Mouse (Mus musculus) left cerebral cortex, postnatal 36 days (tissue): ENCODE results near the gene Washc4. TPM values are rescaled to one million over a fixed set of nuclear protein-coding genes. Genes with fewer than 3 reads are reported as not detected.
"Not testable (repeated sequence)": the region's sequence is repeated elsewhere in the genome, so short reads cannot be mapped to it uniquely, and the experiment has no call there.

Experiments used
- DNase-seq, 2 experiments: peaks; one replicate each; pipeline ENCODE4 v3.0.0; 2021 to 2022; ENCODE audit warnings: low spot score in 2 of 2, mixed read lengths in 1 of 2
- intact Hi-C: fragments of 180-260 bp; cut with DNase I; formaldehyde crosslinking; loops from one replicate; pipeline ENCODE4 v1.15.1; 2025
- total RNA-seq, 2 experiments: library from RNA; stranded (reverse); gene quantifications; 2 replicates each; pipeline ENCODE4 v1.2.3; 2021

The Washc4 gene
- 10 to 100 TPM; 22.3 to 25.2 TPM for total RNA-seq

DNA sequence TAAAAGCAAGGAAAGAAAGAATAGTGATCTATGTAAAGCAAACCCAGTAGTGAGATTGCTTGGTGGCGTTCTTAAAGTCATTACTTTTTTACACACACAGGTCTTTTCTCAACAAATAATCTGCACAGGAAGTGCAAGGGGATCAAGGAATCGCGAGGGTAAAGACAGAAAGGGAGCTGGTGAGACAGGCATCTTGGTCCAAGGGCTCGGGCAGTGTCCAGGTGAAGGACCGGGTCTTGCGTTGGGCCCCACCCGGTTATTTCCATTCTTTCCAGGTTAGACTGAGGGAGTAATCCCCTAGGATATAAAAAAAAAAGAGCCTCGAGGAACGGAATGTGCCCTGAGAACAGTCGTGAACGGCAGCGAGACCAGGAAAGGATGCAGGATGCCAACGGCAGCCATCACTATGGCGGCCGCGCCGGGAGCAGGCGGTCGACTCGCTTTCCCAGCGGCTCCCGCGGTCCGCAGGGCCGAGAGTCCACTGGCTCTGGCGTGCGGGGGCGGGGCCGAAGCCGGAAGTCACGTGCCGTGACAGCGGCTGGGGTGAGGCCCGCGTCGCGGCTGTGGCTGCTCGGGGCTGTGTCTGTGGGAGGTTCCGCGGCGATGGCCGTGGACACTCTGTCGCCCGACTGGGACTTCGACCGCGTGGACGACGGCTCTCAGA, at the start of gene Washc4:
TSS of gene Washc4 (plus strand) at position 314 of the 664 bp plus-strand sequence.
- intact Hi-C loops: loop anchor here (2.0 to 10.0 kb wide), 3 partner anchors 183 to 779 kb away; partner anchors contain the start of genes D10Wsu102e and Nfyb
- DNase-seq: peak; percentile 94 to 96

DNA sequence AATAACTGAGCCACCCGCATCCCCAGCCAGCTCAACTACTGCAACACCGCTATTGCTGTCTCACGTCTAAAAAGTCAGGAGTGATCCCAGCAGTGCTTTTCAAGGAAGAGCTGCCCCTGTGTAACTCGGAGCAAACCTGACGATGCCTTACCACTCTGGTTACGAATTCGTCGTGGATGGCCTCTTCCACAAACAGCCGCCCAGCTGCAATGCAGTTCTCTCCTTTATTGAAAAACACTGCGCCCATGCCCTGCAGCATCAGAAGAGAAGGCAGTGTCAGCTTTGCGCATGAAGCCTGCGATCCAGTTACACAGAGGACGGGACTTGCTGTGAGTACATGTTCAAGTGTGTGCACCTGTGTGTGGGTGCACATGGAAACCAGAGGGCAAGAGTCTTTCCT, 46.2 kb upstream of the Washc4 start:
- DNase-seq: no peak
- intact Hi-C loops: no loop called here

DNA sequence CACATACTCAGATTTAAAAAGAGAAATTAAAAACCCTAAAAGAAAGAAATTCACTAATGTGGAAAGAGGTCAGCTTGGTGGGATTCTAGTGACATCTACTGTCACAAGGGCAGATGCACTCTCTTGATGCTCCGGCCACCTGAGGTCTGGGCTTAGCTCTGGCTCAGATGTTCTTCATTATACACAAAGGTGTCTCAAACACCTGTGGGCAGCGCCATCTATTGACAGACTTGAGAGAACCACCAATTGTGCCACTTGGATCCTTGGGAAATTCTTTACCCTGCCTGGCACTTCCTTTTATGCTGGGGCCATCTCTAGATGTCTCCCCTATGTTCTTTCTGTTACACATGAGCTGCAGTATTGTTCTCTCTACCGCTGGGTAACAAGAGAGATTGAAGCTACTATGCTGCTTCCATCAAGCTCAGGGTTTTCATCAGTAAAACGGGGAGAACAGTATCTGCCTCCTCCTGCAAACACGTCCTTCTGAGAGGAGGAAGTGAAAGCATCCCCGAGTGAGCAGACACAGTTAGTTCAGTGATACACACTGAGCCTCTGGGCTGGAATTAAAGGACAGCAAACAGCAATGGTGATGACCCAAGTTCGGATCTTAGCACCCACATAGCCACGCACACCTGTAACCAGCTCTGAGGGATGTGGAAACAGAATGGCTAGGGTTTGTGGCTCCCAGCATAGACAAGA, 34.4 kb upstream of the Washc4 start:
- intact Hi-C loops: no loop called here
- DNase-seq: peak in 1 of 2 experiments; percentile 6

DNA sequence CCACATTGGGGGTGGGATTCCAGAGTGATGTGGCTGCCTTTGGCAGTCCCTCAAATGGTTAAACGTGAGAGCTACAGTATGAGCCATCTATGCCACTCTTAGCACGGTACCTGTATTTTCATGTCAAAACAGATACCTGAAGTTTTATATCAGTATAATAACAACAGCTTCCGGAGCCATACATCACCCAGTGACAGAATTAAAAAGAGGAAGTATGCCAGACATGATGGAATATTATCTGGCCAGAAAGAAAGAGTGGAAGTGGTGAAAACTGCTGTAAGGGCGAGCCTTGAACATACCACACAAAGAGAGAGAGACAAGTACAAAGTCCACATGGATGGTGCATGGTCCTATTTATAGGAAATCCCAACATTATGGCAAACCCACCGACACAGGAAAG, 32.2 kb upstream of the Washc4 start:
- intact Hi-C loops: no loop called here
- no peak for DNase-seq

DNA sequence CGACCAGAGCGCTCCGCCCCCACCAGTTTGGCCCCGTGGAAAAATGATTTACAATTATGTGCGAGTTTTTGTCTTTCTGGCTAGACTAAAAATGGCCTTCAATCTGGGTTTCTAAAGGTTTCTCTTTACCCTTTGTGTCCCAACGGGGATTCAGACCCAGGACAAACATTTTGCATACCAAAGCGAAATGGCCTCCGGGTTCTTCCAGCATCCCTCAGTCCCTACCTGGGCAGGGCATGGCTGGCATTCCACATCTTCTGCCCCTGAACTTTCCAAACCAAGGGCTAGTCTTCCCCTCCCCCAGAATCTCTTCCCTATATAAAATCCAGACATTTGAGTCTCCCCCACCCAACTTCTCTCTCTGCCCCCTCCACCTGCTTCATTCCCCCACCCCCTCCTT, 29.8 kb upstream of the Washc4 start:
- intact Hi-C loops: no loop called here
- no peak for DNase-seq

DNA sequence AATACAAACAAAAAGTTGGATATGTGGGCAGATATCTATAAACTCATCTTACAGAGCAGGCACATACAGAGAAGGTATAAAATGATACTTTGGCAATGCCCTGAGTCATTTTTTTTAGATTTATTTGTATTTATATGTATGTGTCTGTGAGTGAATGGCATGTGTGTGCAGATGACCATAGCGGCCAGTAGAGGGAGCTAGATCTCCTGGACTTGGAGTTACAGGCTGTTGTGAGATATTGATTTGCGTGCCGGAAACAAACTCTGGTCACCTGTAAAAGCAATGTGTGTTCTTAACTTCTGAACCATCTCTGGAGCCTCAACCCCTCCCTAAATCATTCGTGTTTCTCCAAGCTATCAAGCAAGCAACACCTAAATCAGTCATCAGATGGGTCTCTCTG, 22.6 kb upstream of the Washc4 start:
- DNase-seq: no peak
- intact Hi-C loops: no loop called here

DNA sequence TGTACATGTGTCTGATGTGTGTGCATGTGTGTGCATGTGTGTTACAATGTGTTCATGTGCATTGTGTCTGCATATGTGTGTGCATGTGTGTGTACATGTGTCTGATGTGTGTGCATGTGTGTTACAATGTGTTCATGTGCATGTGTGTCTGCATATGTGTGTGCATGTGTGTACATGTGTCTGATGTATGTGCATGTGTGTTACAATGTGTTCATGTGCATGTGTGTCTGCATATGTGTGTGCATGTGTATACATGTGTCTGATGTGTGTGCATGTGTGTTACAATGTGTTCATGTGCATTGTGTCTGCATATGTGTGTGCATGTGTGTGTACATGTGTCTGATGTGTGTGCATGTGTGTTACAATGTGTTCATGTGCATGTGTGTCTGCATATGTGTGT, 19.3 kb upstream of the Washc4 start:
- DNase-seq, intact Hi-C loops: not testable (repeated sequence)

DNA sequence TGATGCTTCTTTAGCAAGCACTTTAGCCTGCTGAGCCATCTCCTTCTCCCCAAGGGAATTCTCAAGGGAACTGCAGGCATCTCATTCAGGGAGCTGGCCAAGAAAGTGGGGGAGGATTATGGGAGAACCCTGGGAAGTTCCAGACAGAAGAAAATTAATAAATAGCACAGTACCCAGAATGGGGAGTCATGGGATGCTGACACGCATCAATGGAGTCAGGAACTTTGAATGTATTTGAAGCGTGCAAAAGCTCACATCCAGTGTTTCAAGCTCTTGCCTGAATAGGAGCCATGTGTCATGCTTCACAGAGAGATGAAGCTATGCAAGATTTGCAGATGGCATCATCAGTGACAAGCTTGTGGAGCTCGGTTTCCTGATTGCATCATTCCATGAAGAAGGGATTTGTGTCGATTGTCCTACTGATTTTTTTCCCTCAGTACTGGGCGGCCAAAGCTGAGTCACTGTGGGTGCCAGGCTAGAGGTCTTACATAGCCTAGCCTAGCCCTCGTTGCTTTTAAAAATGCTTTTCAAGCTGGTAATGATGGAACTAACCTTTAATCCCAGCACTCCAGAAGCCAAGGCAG, 13.1 kb upstream of the Washc4 start:
- no peak for DNase-seq

DNA sequence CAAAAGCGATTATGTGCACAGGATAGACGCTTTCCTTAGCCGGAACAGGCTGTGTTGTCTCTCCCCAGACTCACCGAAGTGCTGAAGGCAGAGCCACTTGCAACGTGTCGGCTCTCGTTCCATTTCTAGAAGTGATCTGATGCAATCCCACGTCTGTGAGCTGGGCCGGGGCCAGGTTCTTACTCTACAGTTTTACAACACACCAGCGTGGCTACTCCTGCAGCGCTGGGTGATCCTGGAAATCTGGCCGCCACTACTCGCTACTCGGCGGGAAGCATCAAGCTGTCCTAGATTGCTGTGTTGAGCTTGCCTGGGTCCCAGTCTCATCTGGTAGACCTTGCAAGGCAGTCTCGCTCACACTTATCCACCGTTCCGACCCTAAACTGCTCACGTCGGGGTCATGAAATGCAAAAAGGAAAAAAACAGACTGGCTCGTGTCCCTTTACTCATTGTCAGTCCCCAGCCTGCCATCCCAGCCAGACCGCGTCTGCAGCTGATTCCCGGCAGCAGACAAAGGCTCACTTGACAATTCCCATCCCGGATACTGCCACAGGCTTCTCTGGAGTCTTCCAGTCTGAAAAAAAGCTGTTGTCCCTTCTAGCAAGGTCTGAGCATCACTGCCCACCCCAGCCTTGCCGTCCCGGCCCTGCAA, 10.2 kb upstream of the Washc4 start:
- intact Hi-C loops: no loop called here
- peak; percentile 69 to 75 for DNase-seq

More for the DNA sequence above, 13.1 kb upstream of the Washc4 start:
- intact Hi-C loops: no loop called here

DNA sequence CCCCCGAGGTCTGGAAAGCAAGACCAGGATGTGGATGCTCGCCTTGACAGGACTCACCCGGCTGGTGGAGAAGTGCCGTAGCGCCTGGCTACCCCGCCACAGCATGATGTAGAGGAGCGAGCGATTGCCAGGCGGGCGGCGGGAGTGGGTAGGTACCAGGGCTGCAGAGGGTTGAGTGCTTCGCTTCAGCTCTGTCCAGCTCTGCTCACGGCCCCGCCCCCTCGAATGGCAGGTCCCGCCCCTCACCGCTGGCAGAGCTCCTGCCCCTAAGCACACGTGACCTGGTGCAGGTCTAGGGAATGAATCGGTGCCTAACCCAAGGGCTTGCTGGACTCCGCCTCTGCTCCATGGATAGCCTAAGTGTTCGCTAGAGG, 9.7 kb upstream of the Washc4 start, which contains the start of gene Aldh1l2:
TSS of gene Aldh1l2 (minus strand) at position 231 of the 374 bp plus-strand sequence.
- DNase-seq: peak; percentile 24 to 26

DNA sequence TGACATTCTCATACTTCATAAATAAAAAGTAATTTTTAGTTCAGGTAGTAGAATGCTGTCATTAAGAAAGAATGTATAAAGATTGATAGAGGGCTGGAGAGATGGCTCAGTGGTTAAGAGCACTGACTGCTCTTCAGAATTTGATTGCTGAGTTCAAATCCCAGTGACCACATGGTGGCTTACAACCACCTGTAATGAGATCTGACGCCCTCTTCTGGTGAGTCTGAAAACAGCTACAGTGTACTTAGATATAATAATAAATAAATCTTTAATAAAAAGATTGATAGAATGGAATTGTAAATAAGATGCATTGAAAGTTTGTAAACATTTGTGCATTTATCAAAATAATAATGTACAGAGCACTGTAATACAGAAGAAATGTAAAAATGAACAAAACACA, 7.1 kb upstream of the Washc4 start:
- intact Hi-C loops: no loop called here
- DNase-seq: no peak

More for the DNA sequence above, 9.7 kb upstream of the Washc4 start, which contains the start of gene Aldh1l2:
- intact Hi-C loops: no loop called here

DNA sequence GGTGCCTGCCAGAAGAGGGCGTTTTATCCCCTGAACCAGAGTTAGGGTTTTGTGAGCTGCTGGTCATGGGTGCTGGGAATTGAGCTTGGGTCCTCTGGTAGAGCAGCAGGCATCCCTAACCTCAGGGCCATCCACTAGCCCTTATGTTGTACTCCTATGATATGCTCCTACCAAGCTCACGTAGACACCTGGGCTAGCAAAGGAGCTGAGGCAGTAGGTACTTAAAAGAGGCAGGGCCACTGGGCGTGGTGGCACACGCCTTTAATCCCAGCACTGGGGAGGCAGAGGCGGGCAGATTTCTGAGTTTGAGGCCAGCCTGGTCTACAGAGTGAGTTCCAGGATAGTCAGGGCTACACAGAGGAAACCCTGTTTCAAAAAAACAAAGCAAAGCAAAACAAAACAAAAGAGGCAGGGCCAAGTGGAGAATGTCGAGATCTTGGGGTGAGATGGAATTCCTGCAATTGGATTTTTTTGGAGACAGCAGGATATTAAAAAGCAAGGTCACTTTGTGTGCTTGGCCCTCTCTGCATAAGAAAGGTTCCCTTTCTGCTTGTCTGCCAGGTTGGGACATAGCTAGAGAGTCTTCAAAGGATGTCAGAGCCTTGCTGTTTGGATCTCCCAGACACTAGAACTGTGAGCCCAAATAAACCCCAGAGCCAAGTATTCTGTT, 4.1 kb upstream of the Washc4 start:
- intact Hi-C loops: no loop called here
- no peak for DNase-seq

DNA sequence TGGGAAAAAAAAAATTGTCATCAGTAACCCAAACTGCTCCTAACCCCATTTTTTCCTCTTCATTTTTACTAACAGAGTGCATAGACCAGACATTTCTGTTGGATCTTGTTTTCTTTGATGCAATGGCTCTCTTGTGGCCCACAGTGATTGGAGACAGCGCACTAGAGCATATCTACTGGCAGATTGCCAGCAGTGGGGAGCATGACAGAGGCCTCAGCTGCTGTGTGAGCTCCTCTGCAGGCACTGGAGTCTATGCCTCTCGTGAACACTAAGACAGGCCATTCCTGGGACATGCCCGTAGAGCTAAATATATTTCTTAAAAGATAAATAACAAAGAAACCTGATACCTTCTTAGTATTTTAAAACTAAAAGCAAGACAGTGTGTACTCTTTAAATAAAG, 3.5 kb upstream of the Washc4 start:
- intact Hi-C loops: loop anchor here (10.0 kb wide), 2 partner anchors 635 to 775 kb away; partner anchors contain the start of gene Nfyb
- no peak for DNase-seq

DNA sequence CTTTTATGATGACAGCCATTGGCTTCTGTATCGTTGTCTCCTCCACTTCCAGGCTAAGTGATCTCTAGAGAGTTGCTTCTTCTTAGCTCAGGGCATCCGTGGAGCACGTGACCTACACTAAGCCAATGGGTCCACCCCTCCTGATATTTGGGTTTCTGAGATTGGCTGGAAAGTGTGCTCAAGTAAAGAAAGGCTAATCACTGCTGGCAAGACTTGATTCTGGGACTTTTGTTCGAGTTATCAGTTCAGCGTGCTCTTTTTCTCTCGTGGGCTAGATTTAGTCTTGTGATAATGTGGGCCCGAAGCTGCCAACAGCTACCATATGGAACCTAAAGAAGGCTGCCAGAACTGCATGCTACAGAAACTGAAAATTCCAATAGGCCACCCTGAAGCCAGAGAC, 1.3 kb upstream of the Washc4 start:
- peak; percentile 20 to 47 for DNase-seq
- intact Hi-C loops: loop anchor here (2.0 to 10.0 kb wide), 3 partner anchors 181 to 777 kb away; partner anchors contain the start of genes D10Wsu102e and Nfyb

DNA sequence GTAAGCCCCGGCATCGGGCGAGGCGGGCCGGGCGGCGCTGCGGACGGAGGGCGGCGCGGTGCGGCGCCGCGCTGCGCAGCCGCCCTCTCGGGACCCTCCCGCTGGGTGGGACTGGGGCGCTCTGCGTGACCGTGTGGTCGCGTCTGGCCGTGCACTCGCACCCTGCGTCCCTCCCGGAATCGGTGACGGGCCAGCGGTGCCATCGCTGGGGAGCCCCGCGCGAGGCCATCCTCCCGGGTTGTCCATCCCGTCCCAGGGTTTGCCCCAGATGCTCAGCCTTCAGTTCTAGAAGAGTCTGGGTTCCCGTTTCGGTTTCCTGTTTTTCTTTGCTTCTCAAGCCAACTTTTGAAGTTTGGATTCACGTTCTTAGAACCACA, 539 bp downstream of the Washc4 start:
- DNase-seq: no peak
- intact Hi-C loops: loop anchor here (10.0 kb wide), 2 partner anchors 639 to 779 kb away; partner anchors contain the start of gene Nfyb

DNA sequence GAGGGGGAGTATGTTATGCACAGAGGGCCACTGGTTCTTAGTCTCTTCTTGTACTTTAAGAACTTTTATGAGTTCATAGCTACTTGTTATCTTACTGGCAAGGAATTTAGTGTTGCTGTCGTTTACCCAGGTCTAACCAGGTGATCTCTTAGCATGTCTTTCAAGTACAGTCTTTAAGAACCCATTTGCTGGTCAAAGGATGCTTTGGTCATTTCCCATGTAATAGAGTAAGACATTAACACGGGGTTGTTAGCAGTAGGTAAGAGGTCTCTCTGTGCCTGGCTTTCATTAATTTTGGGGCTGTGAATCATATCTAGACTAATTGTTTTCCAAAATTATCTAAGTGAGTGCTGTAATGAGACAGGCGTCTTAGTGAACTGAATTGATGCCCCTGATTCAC, 1.8 kb downstream of the Washc4 start:
- intact Hi-C loops: loop anchor here (10.0 kb wide), 2 partner anchors 641 to 781 kb away; partner anchors contain the start of gene Nfyb

DNA sequence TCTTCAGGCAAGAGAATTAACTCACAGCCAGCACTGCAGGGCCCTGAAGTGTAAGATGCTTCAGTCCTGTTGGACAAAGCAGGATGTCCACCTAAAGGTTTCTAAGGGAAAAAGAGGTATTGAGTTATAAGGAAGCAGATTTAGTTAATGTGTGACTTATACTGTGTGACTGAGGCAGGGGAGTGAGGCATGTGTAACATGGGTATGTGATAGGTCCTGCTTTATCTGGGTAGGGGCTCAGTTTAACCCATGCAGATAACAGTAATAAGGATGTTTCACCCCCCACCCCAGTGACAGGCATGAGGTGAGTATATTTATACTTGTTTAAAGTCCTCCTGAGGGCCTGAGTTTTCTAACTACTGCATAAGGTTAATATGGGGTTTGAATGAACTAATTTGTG, 19.5 kb downstream of the Washc4 start:
- intact Hi-C loops: no loop called here
- no peak for DNase-seq

More for the DNA sequence above, 1.8 kb downstream of the Washc4 start:
- no peak for DNase-seq

DNA sequence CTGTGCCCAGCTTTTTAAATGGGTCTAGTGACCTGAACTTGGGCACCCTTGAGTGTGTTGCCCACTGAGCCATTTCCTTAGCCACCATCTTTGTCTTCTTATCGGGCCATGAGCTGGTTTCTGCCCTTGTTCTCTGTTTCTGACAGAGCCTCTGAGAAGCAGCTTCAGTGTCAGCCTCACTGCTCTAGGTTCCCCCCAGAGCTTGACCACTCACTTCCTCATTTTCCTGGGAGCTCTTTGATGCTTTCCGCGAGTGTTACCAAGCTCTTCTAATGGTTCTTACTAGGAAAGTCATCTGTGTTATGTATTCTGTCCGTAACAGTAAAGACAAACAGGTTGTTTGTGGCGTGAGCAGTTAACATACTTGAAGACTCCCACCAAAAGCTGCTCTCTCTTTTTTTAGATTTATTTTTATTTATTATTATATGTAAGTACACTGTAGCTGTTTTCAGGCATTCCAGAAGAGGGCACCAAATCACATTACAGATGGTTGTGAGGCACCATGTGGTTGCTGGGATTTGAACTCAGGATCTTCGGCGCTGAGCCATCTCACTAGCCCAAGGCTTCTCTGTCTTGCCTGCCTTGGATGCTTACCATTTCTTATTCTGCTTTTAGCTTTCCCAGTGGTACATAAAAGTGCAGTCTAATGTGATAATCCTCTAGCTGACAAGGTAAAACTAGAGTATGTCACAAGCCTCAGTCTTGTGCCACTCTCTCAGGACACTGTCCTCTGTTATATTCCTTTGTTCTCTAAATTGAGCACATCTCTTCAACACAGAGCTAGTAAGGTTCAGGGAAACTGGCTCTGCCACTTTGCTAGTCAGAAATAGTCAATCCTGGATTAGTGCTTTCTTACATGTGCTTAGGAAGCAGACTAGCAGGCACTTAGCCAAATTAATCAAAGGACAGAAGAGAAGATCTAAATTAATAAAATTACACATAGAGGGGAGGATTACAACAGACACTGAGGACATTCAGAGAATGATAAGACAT, 22.2 kb downstream of the Washc4 start:
- intact Hi-C loops: no loop called here

More for the DNA sequence above, 22.2 kb downstream of the Washc4 start:
- no peak for DNase-seq
